Mouse (Mus musculus): ENCODE data around the gene Plekha4.

DNA sequence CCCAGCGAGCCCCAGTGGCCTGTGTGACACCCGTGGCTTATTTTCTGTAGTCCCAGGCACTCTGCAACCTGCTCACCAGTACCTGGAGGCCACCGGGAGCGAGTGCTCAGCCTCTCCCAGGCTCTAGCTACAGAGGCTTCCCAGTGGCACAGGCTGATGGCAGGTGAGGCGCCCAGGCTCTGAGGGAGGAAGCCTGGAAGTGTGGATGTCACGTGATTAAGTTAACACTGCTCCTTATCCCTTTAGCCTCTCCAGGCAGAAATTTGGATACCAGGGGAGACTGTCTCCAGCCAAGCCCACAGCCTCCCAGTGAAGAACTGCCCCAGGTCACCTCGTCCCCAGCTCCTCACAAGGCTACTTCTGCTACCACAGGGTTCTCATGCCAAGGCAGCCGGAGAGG is 27.4 kb downstream of the Plekha4 start:
- TF ChIP-seq CTCF (IDR thresholded peaks at IDR 0.05; ENCODE audit: extremely low read depth, insufficient read length, insufficient replicate concordance, low read depth, low read length) (no peak), POLR2A (IDR thresholded peaks at IDR 0.05; ENCODE audit: low read depth, low read length) (no peak)
